Mouse (Mus musculus): ENCODE measurements at regions not wholly inside any gene's neighbourhood (a gene's known extent, or its start where the extent isn't known, plus 50 kb on each side); places are given as distances from the start of the nearest gene placed in this dataset.
A peak's percentile ranks its signal among the peaks of the same experiment; 100 is the strongest.

DNA sequence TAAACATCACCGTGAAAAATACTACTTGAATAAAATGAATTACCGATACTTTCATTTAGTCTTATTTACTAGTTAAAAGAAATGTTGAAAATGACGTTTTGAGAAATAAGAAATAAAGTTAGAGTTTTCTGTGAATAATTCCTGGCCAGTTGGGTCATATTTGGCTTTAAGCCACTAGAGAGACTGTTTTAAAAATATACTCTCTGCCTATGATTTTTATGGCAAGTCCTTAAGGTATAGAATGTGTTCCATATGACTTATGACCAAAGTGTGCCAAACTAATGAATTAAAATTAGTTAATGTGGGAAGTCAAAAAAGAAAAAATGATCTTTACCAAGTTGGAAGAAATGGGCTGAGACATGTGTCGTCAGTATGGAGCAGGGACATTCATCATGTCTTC, 354.2 kb upstream of the Col3a1 start:
- no peak for DNase-seq
- intact Hi-C loops (cut with DNase I): no loop called here

GRCm38 (mm10) chr1:44987171-44987570, 324.2 kb upstream of the Col3a1 start:
- intact Hi-C loops (cut with DNase I): no loop called here
- no peak for DNase-seq

DNA sequence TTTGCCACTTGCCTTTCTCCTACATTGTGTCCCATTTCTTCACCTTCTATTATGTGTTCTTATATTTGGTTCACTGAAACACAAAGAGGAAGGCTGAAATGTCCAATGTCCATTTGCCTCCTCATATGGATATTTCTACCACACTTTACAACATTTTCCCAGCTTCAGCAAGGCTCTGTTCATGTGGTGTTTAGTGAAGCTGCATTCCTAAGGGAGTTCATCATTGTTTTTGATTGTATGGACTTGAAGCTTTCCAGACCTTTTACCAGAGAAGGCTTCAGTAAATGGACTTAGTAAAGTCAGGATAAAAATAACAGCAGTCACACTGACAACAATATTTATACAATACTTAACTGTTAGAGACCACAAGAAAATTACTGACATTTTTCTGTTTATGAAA, 290.8 kb upstream of the Col3a1 start:
- DNase-seq: no peak
- intact Hi-C loops (cut with DNase I): no loop called here

DNA sequence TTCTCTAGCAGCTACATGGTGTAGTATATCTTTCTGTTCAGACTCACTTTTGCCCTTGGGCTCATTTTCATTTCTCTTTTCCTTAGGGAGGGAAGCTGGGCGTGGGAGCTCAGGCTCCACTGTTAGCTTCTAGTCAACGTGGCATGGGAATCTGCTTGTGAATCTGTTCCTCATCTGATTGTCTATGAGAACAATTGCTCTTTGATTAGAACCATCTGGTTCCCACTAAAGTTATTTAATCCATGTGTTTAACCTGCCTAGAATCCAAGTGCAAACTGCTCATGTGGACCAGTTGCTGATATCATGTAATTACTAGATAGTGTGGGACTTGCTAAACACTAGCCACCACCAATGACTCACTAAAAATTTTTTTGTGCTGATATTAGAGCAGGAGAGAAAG, 290.1 kb upstream of the Col3a1 start:
- intact Hi-C loops (cut with DNase I): no loop called here
- DNase-seq: no peak

DNA sequence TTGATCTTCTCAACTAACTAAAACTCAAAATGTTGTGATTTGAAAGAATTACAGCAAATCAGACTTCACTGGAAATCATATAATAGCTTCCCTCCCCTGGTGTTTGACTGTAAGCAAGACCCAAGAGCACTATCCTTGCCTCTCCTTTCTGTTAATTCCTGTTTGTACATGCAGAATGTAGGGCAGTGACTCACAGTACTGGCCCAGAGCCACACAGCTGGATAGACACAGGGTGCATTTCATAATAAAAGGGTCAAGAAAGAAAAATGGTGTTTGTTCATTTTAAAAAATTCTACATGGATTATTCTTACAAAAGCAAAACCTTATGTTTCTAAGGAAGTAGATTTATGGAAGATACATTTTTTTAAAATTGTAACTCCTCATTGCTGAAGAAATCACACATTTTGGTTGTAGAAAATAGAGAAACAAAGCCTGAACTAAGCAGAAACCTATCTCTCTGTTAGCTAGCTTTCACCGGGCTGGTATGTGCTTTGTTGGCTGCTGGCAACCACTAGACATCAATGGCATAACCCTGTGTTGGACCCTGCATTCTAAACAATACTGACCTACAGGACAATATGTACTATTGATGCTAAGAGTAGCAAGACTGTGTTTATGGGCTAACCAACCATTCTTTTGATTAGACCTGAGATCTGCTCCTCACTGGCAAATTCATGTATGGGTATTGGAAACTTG, 289.0 kb upstream of the Col3a1 start:
- peak; percentile 7 for DNase-seq
- intact Hi-C loops (cut with DNase I): no loop called here

GRCm38 (mm10) chr1:45023336-45023735, 288.0 kb upstream of the Col3a1 start:
- intact Hi-C loops (cut with DNase I): no loop called here
- DNase-seq: no peak

GRCm38 (mm10) chr1:45031436-45032027, 279.8 kb upstream of the Col3a1 start:
- intact Hi-C loops (cut with DNase I): no loop called here
- no peak for DNase-seq

- intact Hi-C loops (cut with DNase I): no loop called here
Observed at GRCm38 (mm10) chr1:45033343-45033742, 278.0 kb upstream of the Col3a1 start.

DNA sequence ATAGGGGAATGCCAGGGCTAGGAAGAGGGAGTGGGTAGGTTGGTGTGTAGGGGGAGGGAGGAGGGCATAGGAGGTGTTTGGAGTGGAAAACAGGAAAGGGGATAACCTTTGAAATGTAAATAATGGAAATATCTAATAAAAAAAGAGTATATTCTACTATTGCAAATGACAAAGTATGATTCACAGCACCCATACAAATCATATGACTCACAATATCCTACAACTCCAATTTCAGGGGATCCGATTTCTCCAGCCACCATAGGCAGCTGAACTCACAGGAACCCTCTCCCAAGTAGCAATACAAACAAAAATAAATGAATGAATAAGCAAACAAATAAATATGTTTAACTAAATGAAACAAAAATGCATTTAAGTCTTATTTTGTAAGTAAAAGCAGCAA, 270.0 kb upstream of the Col3a1 start:
- intact Hi-C loops (cut with DNase I): no loop called here
- DNase-seq: no peak

More at GRCm38 (mm10) chr1:45033343-45033742, 278.0 kb upstream of the Col3a1 start:
- DNase-seq: no peak

DNA sequence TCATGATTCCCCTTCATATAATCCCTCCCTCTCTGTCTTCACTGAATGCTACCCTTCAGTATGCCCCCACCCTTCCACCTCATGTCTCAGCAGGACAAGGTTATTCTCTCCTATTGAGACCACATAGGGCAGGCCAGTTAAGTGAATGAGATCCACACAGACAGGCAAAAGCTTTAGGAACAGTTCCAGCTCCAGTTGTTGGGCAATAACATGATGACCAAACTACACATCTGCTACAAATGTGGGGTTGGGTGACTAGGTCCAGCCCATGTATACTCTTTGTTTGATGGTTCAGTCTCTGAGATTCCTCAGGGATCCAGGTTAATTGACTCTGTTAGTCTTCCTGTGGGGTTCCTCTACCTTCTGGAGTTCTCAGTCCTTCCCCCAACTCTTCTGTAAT, 269.5 kb upstream of the Col3a1 start:
- intact Hi-C loops (cut with DNase I): no loop called here
- DNase-seq: no peak

GRCm38 (mm10) chr1:45043245-45043926, 268.0 kb upstream of the Col3a1 start:
- no peak for DNase-seq
- intact Hi-C loops (cut with DNase I): no loop called here

DNA sequence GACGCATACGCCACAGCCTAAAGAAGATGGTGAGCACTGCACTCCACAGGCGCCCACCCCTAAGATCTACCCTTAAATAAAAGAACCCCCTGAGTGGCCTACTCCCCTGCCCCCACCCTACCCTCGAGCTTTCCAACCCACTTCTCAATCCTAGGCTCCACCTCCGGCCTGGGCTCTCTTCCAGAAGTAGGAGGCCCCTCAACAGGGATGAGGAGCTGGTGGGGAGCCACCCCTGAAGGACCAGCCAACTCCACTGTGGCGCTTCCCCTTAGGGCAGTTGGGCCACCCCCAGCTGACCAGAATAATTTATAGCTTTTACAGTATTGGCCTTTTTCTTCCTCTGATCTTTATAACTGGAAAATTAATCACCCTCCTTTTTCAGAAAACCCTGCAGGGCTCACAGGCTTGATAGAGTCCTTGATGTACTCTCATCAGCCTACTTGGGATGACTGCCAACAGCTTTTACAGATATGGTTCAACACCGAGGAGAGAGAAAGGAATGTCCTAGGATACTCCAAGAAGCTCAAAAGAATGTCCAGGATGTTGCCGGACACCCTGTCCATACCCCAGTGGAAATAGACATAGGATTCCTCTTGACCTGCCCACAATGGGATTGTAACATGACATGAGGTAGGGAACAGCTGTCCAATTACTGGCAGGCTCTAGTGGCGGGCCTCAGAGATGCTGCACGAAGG, 220.3 kb upstream of the Col3a1 start:
- peak; percentile 3 for DNase-seq
- intact Hi-C loops (cut with DNase I): no loop called here

DNA sequence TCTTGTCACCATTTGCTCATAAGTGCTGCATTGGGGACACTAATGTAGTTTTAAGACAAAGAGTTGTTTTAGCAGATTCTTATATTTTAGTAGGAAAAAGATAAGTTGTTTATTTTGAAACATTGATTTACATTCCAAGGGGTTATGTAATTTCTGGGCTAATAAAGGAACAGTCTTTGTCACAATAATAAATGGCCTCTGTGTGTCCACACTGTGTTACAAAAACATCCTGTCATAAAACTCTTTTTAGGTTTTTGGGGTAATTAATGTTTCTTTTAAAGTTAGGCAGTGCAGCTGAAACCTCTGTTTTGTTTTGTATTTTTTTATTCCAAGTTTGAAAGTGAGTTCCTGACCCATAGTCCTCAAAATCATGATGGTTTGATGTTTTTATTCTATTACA, 210.4 kb upstream of the Col3a1 start:
- intact Hi-C loops (cut with DNase I): no loop called here
- DNase-seq: no peak

- intact Hi-C loops (cut with DNase I): no loop called here
- no peak for DNase-seq
Observed at GRCm38 (mm10) chr1:45116409-45117144, 194.8 kb upstream of the Col3a1 start.

GRCm38 (mm10) chr1:45135152-45135714, 176.1 kb upstream of the Col3a1 start:
- DNase-seq: peak; percentile 0

GRCm38 (mm10) chr1:45147019-45147418, 164.3 kb upstream of the Col3a1 start:
- no peak for DNase-seq
- intact Hi-C loops (cut with DNase I): no loop called here

More at GRCm38 (mm10) chr1:45135152-45135714, 176.1 kb upstream of the Col3a1 start:
- intact Hi-C loops (cut with DNase I): no loop called here

- no peak for DNase-seq
- intact Hi-C loops (cut with DNase I): no loop called here
Observed at GRCm38 (mm10) chr1:45181632-45182031, 129.7 kb upstream of the Col3a1 start.

DNA sequence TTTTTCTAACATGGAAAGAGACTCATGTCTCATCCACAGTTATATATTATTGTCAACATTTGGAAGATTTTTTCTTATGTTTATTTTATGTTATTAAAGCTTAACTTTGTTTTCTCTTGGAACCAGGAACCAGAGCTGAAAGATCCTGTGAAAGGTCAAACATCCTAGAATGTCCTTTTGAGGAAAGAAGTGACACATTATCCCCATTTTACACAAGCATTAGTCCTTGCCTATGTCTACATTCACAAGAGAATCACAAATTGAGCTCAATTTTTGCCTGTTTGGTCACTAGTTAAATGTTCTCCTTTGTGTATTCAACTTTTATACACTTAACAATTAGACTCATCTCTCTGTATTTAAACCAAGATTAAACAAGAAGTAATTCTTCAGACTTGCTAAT, 126.0 kb upstream of the Col3a1 start:
- DNase-seq: no peak
- intact Hi-C loops (cut with DNase I): no loop called here

- intact Hi-C loops (cut with DNase I): no loop called here
- no peak for DNase-seq
Observed at GRCm38 (mm10) chr1:45207926-45208325, 103.4 kb upstream of the Col3a1 start.

DNA sequence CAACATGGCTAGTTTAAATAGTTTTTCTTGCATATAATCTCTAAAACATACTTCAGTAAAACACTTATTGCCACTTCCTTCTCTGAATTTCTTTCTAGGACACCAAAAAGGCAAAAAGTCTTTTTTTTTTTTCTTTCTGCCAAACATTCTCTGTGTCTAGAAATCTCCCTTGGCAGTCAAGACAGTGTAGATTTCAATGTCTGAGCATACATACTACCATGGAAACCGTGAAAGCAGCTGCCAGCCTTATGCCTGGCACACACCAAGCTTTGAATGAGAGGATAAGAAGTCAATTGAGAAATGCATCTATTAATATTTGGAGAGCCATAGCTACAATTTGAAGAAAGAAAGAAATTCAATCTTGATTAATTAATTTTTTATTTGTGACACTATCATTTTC, 95.1 kb upstream of the Col3a1 start:
- DNase-seq: peak; percentile 2
- intact Hi-C loops (cut with DNase I): no loop called here

Measured in left cerebral cortex, postnatal 4 days (tissue).